Comparison of ENCODE assay signal across 21 mouse cellular contexts in the genomic region with DNA sequence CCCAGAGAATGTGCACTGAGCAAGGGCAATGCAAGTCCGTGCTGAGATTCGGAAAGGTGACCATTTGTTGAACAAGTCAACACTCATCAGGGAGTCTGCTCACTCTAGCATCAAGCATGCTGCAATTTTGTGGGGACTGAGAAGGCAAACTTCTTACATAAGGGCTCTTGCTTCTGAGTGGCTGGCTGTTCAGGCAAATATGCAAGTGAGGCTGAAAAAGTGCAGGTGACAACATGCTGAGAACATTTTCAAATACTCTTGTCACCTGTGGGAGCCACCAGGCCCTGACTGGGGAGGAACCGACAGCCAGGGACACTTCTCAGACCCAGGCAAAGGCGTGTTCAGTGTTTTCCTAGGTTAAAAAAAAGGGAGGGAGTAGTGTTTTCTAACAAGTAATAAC. TPM values are rescaled to one million over a fixed set of nuclear protein-coding genes. Genes with fewer than 3 reads are reported as not detected.
DNase-seq lines count a peak whose midpoint lies in the region; ATAC-seq and TF ChIP-seq lines count a peak whose summit lies in the region.
"Had no signal": no experiment of that assay in that cellular context is flagged by ENCODE, and none has a peak within 500 bp of the region (broad histone marks: within the 10 kb centered on the region; RNA-seq: fewer than 3 reads in every experiment).

No protein-coding gene starts in this region.

- H3K4me2 ChIP-seq in lung, embryonic 15.5 days, result no peak overlapping the region
- H3K4me2 ChIP-seq: embryonic facial prominence, embryonic 15.5 days; hindbrain, embryonic 12.5 days had no signal

- TF ChIP-seq POLR2A in lung, adult 2 months (IDR thresholded peaks at IDR 0.05; ENCODE audit: borderline replicate concordance, extremely low read depth, low read depth, low read length), result no peak

- no peak overlapping the region for H3K9ac ChIP-seq in lung, embryonic 15.5 days
- H3K9ac ChIP-seq: embryonic facial prominence, embryonic 15.5 days; hindbrain, embryonic 12.5 days had no signal

- intact Hi-C loops in left cerebral cortex, postnatal 36 days (cut with DNase I), result no loop called here

- TF ChIP-seq CTCF in lung, adult 2 months (IDR thresholded peaks at IDR 0.05; ENCODE audit: insufficient read depth, low read length), result no peak

- H3K4me3 ChIP-seq in lung, adult 2 months (replicated peaks; ENCODE audit: extremely low read depth, low read depth, low read length), result no peak overlapping the region
- H3K4me3 ChIP-seq in lung, embryonic 15.5 days, result no peak overlapping the region
- H3K4me3 ChIP-seq: embryonic facial prominence, embryonic 15.5 days; erythroblast, embryonic 14.5 days; forebrain, embryonic 10.5 days; heart, embryonic 10.5 days; hindbrain, embryonic 12.5 days had no signal

- WGBS in lung, adult 2 months, result 69% methylated on average over 4 of the region's 4 CpGs
- WGBS in lung, embryonic 15.5 days, result 58% methylated on average over 4 of the region's 4 CpGs

- H3K27me3 ChIP-seq in lung, embryonic 15.5 days, result no peaks in the 10 kb centered on the region
- H3K27me3 ChIP-seq: embryonic facial prominence, embryonic 15.5 days; hindbrain, embryonic 12.5 days had no signal

- no peak overlapping the region for H3K27ac ChIP-seq in lung, embryonic 15.5 days
- H3K27ac ChIP-seq: embryonic facial prominence, embryonic 15.5 days; forebrain, embryonic 10.5 days; heart, embryonic 10.5 days; hindbrain, embryonic 12.5 days; hindbrain, postnatal 0 days had no signal

- peak; percentile 56 for DNase-seq in lung, adult 2 months
- DNase-seq in lung, postnatal 14 days, result peak; percentile 42
- DNase-seq in frontal cortex, postnatal 36 days (ENCODE audit: low spot score in 2 of 2), result no peak
- DNase-seq in cerebellum, adult 11 months, result no peak
- DNase-seq in left cerebral cortex, postnatal 36 days (ENCODE audit: low spot score in 2 of 2), result no peak
- DNase-seq: adrenal gland, adult 2 months; adrenal gland, postnatal 25 days; cerebellum, adult 8-10 months; cerebellum, postnatal 25 days; gastrocnemius, postnatal 10 days; heart, adult 18-20 months; heart, postnatal 10 days; heart, postnatal 4 days had no signal

- H3K36me3 ChIP-seq in lung, embryonic 15.5 days, result no peaks in the 10 kb centered on the region
- H3K36me3 ChIP-seq: embryonic facial prominence, embryonic 15.5 days; forebrain, embryonic 10.5 days; heart, embryonic 10.5 days; hindbrain, embryonic 12.5 days had no signal

- H3K9me3 ChIP-seq in lung, embryonic 15.5 days, result no peaks in the 10 kb centered on the region
- H3K9me3 ChIP-seq: embryonic facial prominence, embryonic 15.5 days; forebrain, embryonic 10.5 days; heart, embryonic 10.5 days; hindbrain, embryonic 12.5 days had no signal

- ATAC-seq in lung, embryonic 15.5 days (ENCODE audit: borderline replicate concordance, extremely low read depth, low FRiP score, low TSS enrichment), result peak; percentile 52; the same call in 1 of the 2 replicates
- ATAC-seq: forebrain, embryonic 14.5 days; hindbrain, postnatal 0 days had no signal

- H3K4me1 ChIP-seq in lung, adult 2 months (ENCODE audit: control insufficient read depth, insufficient read depth, low read length), result peaks cover 16% of the 10 kb centered on the region
- H3K4me1 ChIP-seq in lung, embryonic 15.5 days, result no peaks in the 10 kb centered on the region
- H3K4me1 ChIP-seq: embryonic facial prominence, embryonic 15.5 days; forebrain, embryonic 10.5 days; hindbrain, embryonic 12.5 days had no signal

RNA-seq across cellular contexts. Expression of gene Slco3a1, which starts 18.4 kb away (rescaled TPM):
- polyA plus RNA-seq in lung, adult 2 months (2012; rRNA removed), result 141 and 156 TPM in 2 replicates
- polyA plus RNA-seq in lung, embryonic 15.5 days (2015; fragmentation: Nextera tagmentation; extraction: Ambion mirVana), result 8.2 and 8.9 TPM in 2 replicates
- total RNA-seq in left cerebral cortex, postnatal 36 days (2021), result 10 to 100 TPM; 39.1 to 57.9 TPM

Comparison
In these comparisons a context has a peak if more than half of its experiments do, and no peak if none do; other contexts are left out.
1. RNA of gene Slco3a1, which starts 18.4 kb away (polyA plus RNA-seq): 141 to 156 TPM in lung, adult 2 months; 8.2 to 8.9 TPM in lung, embryonic 15.5 days; every median in the first group is over 10 times any median in the second.
2. DNase-seq: peak in lung, adult 2 months (single experiment) and lung, postnatal 14 days (single experiment); none in frontal cortex, postnatal 36 days (0 of 2), cerebellum, adult 11 months (single experiment) and left cerebral cortex, postnatal 36 days (0 of 2).